Mouse (Mus musculus) stomach, postnatal 0 days (tissue): ENCODE results near the gene Sh2d4b.

Experiments used
- CTCF ChIP-seq: IDR thresholded peaks from 2 replicates; pipeline ENCODE4 v1.5.1; 2016; ENCODE audit warnings: antibody characterized with exemption, low read depth, mild to moderate bottlenecking, moderate library complexity
- EP300 ChIP-seq: optimal IDR thresholded peaks from 2 replicates; pipeline ENCODE3; 2016; ENCODE audit warnings: antibody characterized with exemption

GRCm38 (mm10) chr14:40915838-40916237 is 22.8 kb upstream of the Sh2d4b start:
- TF ChIP-seq CTCF: no peak
- no peak for TF ChIP-seq EP300
